Comparison of ENCODE assay signal across 19 mouse cellular contexts in the genomic region with DNA sequence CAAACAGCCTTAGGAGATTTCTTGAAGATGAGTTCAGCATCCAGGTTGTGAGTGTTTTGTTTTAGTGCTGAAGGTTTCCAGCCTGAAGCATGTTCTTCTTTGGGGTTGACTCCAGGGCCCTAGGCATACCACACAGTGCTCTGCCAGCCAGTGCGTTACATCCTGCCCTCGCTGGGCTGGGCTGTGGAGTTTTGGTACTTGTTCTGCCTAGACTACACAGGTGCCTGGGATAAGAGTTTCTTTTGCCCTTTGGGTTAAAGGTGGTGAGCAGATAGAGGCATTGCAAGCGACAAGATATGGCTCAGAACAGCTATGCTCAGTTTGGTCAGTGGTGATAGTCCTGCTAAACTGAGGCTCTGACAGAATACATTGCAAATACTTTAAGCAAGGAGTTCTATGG. TPM values are rescaled to one million over a fixed set of nuclear protein-coding genes. Genes with fewer than 3 reads are reported as not detected.
DNase-seq lines count a peak whose midpoint lies in the region; ATAC-seq and TF ChIP-seq lines count a peak whose summit lies in the region.
"Had no signal": no experiment of that assay in that cellular context is flagged by ENCODE, and none has a peak within 500 bp of the region (broad histone marks: within the 10 kb centered on the region; RNA-seq: fewer than 3 reads in every experiment).

No protein-coding gene starts in this region.

- no peaks in the 10 kb centered on the region for H3K27me3 ChIP-seq in liver, postnatal 0 days (ENCODE audit: insufficient read depth, low read length)
- H3K27me3 ChIP-seq in forebrain, embryonic 12.5 days = no peaks in the 10 kb centered on the region
- H3K27me3 ChIP-seq in intestine, embryonic 15.5 days (replicated peaks) = no peaks in the 10 kb centered on the region
- H3K27me3 ChIP-seq: embryonic facial prominence, embryonic 13.5 days; forebrain, embryonic 13.5 days; hindbrain, embryonic 13.5 days; limb, embryonic 13.5 days; neural tube, embryonic 12.5 days had no signal

- H3K36me3 ChIP-seq in liver, postnatal 0 days (replicated peaks; ENCODE audit: insufficient read depth, low read length) = 0 out of 2 replicates have a peak, but pooled peaks cover 3% of the 10 kb centered on the region
- no peaks in the 10 kb centered on the region for H3K36me3 ChIP-seq in forebrain, embryonic 12.5 days (replicated peaks)
- no peaks in the 10 kb centered on the region for H3K36me3 ChIP-seq in intestine, embryonic 15.5 days
- H3K36me3 ChIP-seq: hindbrain, embryonic 13.5 days had no signal

- no peak for TF ChIP-seq CTCF in liver, postnatal 0 days (IDR thresholded peaks at IDR 0.05; ENCODE audit: low read depth)

- TF ChIP-seq EP300 in liver, postnatal 0 days (IDR thresholded peaks at IDR 0.05; ENCODE audit: low read depth) = peak; percentile 83

- no peak overlapping the region for H3K4me2 ChIP-seq in liver, postnatal 0 days (ENCODE audit: low read depth, low read length)
- no peak overlapping the region for H3K4me2 ChIP-seq in forebrain, embryonic 12.5 days
- no peak overlapping the region for H3K4me2 ChIP-seq in intestine, embryonic 15.5 days (replicated peaks)
- H3K4me2 ChIP-seq: embryonic facial prominence, embryonic 13.5 days; forebrain, embryonic 13.5 days; hindbrain, embryonic 13.5 days; limb, embryonic 13.5 days; neural tube, embryonic 12.5 days had no signal

- peaks cover 24% of the 10 kb centered on the region for H3K4me1 ChIP-seq in liver, postnatal 0 days (ENCODE audit: insufficient read depth)
- peaks cover 11% of the 10 kb centered on the region for H3K4me1 ChIP-seq in forebrain, embryonic 12.5 days
- H3K4me1 ChIP-seq in intestine, embryonic 15.5 days (replicated peaks) = peaks cover 17% of the 10 kb centered on the region

- H3K9me3 ChIP-seq in liver, postnatal 0 days (ENCODE audit: low read length) = no peaks in the 10 kb centered on the region
- H3K9me3 ChIP-seq in forebrain, embryonic 12.5 days = no peaks in the 10 kb centered on the region
- no peaks in the 10 kb centered on the region for H3K9me3 ChIP-seq in intestine, embryonic 15.5 days
- H3K9me3 ChIP-seq: embryonic facial prominence, embryonic 13.5 days; forebrain, embryonic 13.5 days; hindbrain, embryonic 13.5 days; limb, embryonic 13.5 days; neural tube, embryonic 12.5 days had no signal

- 0 out of 2 replicates have a peak overlapping the region, but pooled peaks have one; percentile 24 for H3K27ac ChIP-seq in liver, postnatal 0 days (ENCODE audit: low read depth)
- H3K27ac ChIP-seq in forebrain, embryonic 12.5 days = no peak overlapping the region
- H3K27ac ChIP-seq in intestine, embryonic 15.5 days = no peak overlapping the region
- H3K27ac ChIP-seq: embryonic facial prominence, embryonic 13.5 days; forebrain, embryonic 13.5 days; hindbrain, embryonic 13.5 days; limb, embryonic 13.5 days; neural tube, embryonic 12.5 days had no signal

- peak; percentile 25 for DNase-seq in CD4-positive helper T cell, adult 2 months (ENCODE audit: low read depth, low spot score)
- no peak for DNase-seq in liver, postnatal 0 days
- no peak for DNase-seq in lung, postnatal 25 days (ENCODE audit: low spot score)
- DNase-seq: adrenal gland, postnatal 25 days; cerebellum, adult 9-11 months; gastrocnemius, postnatal 36 days; heart, postnatal 10 days; kidney, adult 11 months; kidney, postnatal 14 days had no signal

- H3K4me3 ChIP-seq in liver, postnatal 0 days (ENCODE audit: low read depth, low read length) = no peak overlapping the region
- H3K4me3 ChIP-seq in forebrain, embryonic 12.5 days (replicated peaks) = no peak overlapping the region
- no peak overlapping the region for H3K4me3 ChIP-seq in intestine, embryonic 15.5 days (replicated peaks)
- H3K4me3 ChIP-seq: embryonic facial prominence, embryonic 13.5 days; forebrain, embryonic 13.5 days; hindbrain, embryonic 13.5 days; limb, embryonic 13.5 days; neural tube, embryonic 12.5 days had no signal

- peak; percentile 45 for ATAC-seq in CD4-positive, CD25-positive, alpha-beta regulatory T cell, adult 4 months
- peak; percentile 33 for ATAC-seq in inflammation-experienced regulatory T-cells, adult 6 months
- ATAC-seq in liver, postnatal 0 days = peak; percentile 76
- no peak for ATAC-seq in forebrain, embryonic 12.5 days (ENCODE audit: low FRiP score)
- ATAC-seq in megakaryocyte, adult 5-6 weeks (ENCODE audit: poor library complexity, severe bottlenecking) = no peak
- no peak for ATAC-seq in intestine, embryonic 15.5 days
- ATAC-seq: forebrain, embryonic 13.5 days had no signal

- H3K9ac ChIP-seq in liver, postnatal 0 days (replicated peaks) = no peak overlapping the region
- no peak overlapping the region for H3K9ac ChIP-seq in forebrain, embryonic 12.5 days
- H3K9ac ChIP-seq in intestine, embryonic 15.5 days = no peak overlapping the region
- H3K9ac ChIP-seq: embryonic facial prominence, embryonic 13.5 days; forebrain, embryonic 13.5 days; limb, embryonic 13.5 days; neural tube, embryonic 12.5 days had no signal

- WGBS in liver, postnatal 0 days (ENCODE audit: insufficient replicate concordance) = 38% methylated on average over 3 of the region's 3 CpGs
- 93% methylated on average over 3 of the region's 3 CpGs for WGBS in forebrain, embryonic 12.5 days
- WGBS in intestine, embryonic 15.5 days = 83% methylated on average over 3 of the region's 3 CpGs

RNA-seq across cellular contexts. Expression of a gene that starts 19.7 kb away (rescaled TPM):
- polyA plus RNA-seq in CD4-positive, CD25-positive, alpha-beta regulatory T cell, adult 4 months (2017; shearing (Covaris generic)) = 10 to 100 TPM; 14.8 to 17.1 TPM
- 10 to 100 TPM; 11.5 to 21.3 (median 13.3) TPM for polyA plus RNA-seq in inflammation-experienced regulatory T-cells, adult 6 months (2017; shearing (Covaris generic))
- polyA plus RNA-seq in liver, postnatal 0 days (2015; fragmentation: Nextera tagmentation; extraction: Ambion mirVana) = 2.1 and 2.3 TPM in 2 replicates
- 25.8 and 27.3 TPM in 2 replicates for polyA plus RNA-seq in forebrain, embryonic 12.5 days (2016; fragmentation: Nextera tagmentation; extraction: Ambion mirVana)
- total RNA-seq in megakaryocyte, adult 5-6 weeks (2015) = 17.2 and 17.6 TPM in 2 replicates
- total RNA-seq in megakaryocyte, adult 5-6 weeks (2017) = 13.5 and 14.4 TPM in 2 replicates
- 7.6 and 8.1 TPM in 2 replicates for polyA plus RNA-seq in intestine, embryonic 15.5 days (2015; fragmentation: Nextera tagmentation; extraction: Ambion mirVana)

Comparison
In these comparisons a context has a peak if more than half of its experiments do, and no peak if none do; other contexts are left out.
1. ATAC-seq: peak in CD4-positive, CD25-positive, alpha-beta regulatory T cell, adult 4 months (single experiment), inflammation-experienced regulatory T-cells, adult 6 months (single experiment) and liver, postnatal 0 days (single experiment); none in forebrain, embryonic 12.5 days (single experiment), megakaryocyte, adult 5-6 weeks (single experiment) and intestine, embryonic 15.5 days (single experiment).